Mouse (Mus musculus): Measurements from ENCODE around the gene Mctp1. TPM values are rescaled to one million over a fixed set of nuclear protein-coding genes. Genes with fewer than 3 reads are reported as not detected.

Mctp1 gene
- total RNA-seq, 2 experiments from 2014 or later, result 2.6 to 2.8 TPM

DNA sequence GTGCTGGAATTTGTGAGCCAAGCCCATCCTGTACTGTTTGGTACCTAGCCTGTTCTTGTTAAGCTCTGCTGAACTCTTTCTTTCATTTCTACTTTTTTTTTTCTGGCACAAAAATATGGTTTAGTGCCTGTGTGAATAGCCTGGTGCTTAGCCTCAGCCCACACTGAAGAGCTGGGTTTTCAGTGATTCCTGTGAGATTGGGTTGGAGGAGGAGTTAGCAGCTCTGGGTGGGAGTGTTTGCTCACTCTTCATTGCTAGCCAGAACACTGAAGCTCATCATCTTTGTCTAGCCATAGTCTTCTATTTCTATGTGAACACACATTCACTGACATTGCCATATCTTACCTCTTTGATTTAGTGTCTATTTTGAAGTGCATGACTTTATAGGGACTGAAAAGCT is 225.1 kb downstream of the Mctp1 start:
- DNase-seq (ENCODE audit: low spot score in 2 of 2), result no peak

DNA sequence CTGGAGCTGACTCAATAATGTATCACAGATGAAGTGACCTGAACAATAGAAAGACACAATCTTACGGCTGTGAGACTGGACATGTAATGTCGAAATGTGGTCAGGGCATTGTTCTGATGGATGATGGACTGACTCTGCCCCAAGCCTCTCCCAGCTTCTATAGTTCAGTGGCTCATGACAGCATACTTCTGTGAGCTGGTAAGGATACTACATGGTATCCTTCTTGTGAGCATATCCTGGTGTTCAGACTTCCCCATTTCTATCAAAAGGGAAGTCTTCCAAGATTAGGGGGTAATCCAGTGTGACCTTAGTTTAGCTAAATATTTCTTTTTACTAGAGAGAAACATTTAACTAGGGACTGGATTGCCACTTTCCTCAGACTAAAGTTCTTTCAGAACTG is 227.2 kb downstream of the Mctp1 start:
- no peak for DNase-seq (ENCODE audit: low spot score in 2 of 2)

DNA sequence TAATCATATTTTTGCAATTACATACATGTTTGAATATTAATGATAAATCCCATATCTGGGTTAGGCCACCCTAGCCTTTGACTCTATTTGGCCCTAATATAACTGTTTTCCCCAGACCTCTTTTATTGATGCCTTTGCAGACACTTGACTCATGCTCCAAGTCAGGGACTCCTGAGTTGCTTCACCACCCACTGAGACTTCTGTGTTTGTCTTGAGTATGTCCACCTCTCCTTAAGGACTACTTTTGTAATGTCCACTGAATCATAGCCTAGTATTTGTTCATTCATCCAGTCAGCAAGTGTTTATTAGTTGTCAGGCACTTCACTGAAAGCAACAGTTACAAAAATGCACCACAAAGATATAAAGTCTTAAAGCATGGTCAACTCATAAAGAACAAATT is 235.8 kb downstream of the Mctp1 start:
- DNase-seq (ENCODE audit: low spot score in 2 of 2), result no peak

DNA sequence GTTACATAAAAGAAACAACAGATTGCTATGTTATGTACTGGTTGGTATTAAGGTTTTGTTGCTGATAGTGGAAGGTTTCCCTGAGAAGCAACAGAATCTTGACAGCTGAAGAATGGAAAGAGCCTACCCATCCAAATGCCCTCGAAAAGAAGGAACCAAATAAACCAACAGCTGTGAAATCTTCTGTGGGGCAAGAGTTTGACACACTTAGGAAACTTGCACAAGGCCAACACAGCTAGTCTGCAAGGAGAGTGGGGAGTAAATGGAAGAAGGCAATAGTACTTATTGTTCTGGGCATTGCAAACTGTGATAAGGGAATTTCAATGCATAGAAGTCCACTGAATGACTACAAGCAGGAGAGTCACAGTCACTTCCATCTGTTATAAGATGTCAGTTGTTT is 236.2 kb downstream of the Mctp1 start:
- DNase-seq (ENCODE audit: low spot score in 2 of 2), result no peak

DNA sequence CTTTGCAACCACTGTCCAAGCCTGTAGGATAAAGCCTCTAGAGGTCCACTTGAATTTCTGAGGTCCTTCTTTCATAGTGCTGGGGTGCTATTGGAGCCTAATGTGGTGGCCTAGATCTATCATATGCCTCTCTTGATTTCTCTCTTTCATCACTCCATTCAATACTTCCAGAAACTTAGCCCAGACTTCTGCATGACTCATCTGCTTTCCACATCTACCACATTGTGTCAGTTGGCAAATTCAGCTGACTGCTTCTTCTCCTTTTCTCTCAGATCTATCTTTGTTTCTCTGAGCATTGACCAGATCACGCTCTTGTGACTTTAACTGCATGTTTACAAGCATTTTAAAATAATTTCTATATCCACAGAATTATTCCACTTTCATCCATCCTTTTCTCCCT is 249.4 kb downstream of the Mctp1 start:
- no peak for DNase-seq (ENCODE audit: low spot score in 2 of 2)

DNA sequence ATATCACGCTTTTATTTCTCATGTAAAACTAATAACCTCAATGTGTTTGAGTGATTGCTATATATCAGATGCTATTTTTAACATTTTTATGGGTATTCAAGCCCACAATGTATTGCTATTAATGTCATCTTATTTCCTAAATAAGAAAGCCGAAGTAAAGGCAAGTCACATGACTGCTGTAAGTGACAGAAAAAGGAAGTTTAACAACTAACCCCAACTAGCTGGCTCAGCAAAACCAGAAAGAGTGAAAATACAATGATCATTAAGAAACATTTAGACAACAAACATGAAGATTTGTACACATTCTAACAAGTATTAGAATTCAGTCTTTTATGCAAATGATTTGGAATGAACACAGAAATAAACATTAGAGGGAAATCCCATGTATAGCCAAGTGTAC is 253.9 kb downstream of the Mctp1 start:
- DNase-seq (ENCODE audit: low spot score in 2 of 2), result no peak

DNA sequence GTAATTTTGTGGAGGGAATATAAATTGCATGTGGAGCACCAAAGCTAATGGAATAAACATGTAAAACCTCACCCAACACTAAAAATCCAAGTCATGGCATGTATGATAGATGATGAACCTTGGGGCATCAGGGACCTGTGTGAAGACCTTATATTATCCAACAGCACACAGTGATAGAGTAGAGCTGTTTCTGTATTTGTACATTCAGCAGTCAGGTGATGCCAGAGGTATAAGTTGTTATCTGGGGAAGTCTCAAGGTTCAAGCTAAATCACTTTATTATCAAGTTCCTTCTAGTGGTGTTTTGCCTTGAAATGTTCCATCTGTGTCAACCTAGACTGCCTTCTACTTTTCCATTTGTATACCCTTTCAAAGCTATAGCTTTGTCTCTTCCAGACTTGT is 275.2 kb downstream of the Mctp1 start:
- no peak for DNase-seq (ENCODE audit: low spot score in 2 of 2)

DNA sequence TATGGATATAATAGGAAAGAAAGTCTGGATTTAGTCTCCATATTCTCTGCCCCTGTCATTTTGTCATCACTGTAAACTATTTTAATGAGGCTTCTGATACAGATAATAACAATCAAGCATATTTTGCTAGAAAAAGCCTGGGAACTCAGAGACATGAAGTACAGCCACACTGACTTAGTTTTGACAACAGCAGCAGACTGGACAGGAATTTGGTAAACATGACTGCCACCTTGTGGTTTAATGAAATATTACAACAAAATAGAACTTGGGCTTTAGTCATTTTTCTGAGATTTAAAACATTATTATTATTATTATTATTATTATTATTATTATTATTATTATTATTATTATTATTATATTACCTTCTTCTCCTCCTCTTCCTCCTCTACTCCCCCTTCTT is 297.0 kb downstream of the Mctp1 start:
- DNase-seq (ENCODE audit: low spot score in 2 of 2), result no peak

DNA sequence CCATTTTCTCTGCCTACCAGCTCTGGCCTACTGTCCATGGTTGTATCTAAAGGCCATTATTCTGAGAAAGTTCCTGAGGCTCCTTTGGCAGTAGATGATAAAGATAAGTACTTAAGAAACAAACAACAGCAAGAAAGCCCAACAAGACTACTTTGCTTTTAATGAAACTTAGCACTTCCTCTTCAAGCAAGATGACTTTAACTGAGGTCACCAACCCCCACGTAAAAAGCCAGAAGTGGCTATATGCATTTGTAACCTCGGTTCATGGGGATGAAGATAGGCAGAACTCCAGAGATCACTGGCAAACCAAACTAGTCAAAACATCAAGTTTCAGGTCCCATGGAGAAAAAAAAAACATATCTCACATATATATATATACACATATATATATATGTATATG is 305.0 kb downstream of the Mctp1 start:
- no peak for DNase-seq (ENCODE audit: low spot score in 2 of 2)

DNA sequence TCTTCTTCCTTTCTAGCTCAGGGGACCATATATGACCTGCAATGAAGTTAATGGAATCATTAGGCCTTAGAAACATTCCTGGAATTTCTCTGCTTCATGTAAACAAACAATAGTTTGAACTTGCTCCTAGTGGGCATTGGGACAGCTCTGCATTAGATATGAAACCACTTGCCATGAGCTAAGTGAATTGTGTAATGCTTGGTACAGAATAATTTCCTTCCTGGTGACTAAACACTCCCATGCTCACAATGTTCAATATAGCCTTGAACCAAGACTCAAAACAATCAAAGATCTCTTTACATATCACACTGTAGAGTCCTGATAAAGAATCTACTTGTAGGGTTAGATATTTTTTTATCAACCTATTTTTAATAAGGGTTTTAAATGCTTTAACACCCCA is 305.8 kb downstream of the Mctp1 start:
- DNase-seq (ENCODE audit: low spot score in 2 of 2), result no peak

DNA sequence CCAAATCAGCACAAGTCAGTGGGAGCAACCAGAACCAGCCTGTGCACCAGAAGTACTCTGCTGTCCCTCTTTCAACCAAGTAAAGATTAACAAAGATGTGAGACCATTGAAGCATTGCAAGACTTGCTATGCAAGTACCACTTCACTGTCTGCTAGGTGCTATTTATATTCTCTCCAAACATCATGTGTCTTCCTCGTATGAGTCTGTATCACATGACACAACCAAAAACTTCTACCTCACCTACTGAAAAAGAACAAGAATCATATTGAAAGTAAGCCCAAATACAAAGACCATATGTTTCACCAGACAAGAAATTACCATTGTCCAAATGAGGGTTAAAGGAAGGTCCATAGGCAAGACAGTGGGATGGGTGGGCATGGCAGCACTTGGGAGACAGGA is 306.4 kb downstream of the Mctp1 start:
- no peak for DNase-seq (ENCODE audit: low spot score in 2 of 2)

DNA sequence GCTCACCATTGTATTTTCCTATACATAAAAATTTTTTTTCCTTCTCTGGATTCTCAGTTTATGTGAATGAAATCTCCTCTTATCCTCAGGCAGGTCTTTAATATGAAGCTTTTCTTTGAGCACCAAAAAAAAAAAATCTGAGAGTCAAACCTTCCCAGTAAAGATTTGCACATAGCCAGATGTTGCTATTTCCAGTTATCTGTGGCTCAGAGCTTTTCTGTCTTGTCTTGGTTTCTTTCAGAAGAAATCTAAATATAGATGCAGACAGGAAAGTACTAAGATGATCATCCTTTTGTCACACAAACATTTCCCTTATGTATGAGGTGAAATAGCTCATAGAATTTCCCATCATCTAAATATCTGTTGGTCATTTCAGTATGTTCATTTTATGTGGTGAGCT is 349.7 kb downstream of the Mctp1 start:
- DNase-seq (ENCODE audit: low spot score in 2 of 2), result no peak

DNA sequence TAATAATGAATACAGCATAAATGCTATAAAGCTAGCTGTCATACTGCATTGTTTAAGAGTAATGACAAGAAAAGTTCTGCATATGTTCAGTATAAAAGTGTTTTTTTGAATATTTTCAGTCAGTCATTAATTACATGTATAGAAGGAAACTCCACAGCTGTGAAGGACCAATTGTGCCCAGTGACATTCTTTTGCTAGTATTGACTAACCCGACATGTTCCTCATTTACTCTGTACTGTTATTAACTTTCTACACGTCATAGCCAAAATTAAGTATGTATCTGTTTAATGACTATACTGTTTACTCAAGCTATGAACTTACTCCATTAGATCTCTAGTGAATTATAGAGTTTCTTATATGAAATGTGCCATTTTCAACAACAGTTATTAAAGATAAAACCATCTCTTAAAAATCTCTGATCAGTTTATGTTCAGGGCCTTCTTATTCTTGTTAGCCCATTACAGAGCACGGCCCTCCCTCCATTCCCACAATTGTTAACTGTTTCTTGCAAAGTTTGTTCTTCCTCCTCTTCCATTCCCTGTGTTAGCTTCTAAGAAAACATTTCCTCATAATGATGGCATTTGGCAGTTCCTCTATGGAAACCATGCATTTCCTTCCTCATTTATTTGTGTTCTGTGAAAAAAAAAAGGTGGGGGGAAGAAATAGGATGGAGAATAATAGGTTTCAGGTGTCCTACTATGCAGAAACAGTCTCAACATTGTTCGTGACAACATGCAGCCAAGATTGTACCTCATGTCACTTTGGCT is 366.5 kb downstream of the Mctp1 start:
- no peak for DNase-seq (ENCODE audit: low spot score in 2 of 2)

DNA sequence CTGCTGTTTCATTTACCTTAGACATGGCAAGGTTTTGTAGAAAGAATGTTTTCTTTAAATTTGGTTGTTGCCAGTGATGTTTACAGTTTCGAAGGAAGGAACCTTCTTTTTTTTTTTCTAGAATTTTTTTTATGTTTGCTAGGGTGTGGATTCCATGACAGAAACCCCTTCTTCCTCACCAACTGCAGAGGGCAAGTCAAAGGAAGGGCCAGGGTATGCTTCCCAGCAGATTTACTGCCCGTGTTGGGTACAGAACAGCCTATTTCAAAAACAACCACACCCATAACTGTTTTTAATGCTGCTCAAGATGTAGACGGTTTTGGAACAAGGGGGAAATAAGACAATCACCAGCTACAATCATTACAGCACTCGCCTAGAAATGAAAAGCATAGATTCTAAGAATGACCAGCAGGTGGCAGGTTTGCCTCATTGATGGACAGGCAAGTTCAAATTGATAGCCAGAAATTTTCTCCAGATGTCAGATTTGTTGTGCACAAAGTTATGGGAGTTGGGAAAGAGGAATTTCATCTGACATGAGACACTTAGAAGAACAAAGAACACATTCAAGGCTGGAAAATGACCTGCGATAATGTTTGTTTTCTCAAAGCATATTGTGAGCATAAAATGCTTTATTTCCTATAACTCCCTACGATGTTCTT is 375.6 kb downstream of the Mctp1 start:
- DNase-seq (ENCODE audit: low spot score in 2 of 2), result peak in 1 of 2 experiments; percentile 11

DNA sequence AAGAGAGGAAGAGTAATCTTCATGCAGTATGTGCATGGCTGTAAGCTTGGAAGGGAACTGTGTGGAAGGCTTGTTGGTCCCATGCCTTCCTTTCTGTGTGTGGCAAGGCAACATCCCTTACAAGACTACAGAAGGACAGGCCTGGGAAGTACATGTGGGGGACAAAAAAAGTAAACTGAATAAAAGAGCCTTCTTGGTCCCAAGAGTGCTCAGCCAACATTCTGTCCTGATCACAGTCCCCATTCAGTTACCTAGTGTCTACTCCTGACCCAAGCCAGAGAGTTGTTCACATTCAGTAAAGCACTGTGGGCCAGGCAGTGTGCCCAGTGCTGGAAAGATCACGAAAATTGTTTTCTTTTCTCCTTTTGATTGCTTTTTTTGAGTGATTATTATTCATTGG is 415.3 kb downstream of the Mctp1 start:
- no peak for DNase-seq (ENCODE audit: low spot score in 2 of 2)

DNA sequence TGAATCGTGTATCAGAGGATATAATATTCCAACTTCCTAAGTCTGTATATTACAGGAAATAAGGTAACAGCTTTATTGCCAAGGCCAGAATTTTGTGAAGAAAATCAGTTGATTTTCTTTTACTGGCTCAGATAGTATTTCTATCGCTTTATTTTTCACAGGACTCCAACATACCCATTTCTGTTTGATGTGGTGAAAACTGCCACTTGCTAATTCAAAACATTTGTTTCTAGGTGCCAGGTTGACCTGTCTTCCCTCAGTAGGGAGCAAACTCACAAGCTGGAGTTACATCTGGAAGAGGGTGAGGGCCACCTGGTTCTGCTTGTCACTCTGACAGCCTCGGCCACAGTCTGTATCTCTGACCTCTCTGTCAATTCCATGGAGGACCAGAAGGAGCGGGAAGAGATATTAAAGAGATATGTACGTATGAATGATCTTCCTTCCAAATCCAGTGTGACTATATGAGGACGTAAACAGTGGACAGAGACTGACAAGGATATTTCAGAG is 416.8 kb downstream of the Mctp1 start:
- DNase-seq (ENCODE audit: low spot score in 2 of 2), result no peak

DNA sequence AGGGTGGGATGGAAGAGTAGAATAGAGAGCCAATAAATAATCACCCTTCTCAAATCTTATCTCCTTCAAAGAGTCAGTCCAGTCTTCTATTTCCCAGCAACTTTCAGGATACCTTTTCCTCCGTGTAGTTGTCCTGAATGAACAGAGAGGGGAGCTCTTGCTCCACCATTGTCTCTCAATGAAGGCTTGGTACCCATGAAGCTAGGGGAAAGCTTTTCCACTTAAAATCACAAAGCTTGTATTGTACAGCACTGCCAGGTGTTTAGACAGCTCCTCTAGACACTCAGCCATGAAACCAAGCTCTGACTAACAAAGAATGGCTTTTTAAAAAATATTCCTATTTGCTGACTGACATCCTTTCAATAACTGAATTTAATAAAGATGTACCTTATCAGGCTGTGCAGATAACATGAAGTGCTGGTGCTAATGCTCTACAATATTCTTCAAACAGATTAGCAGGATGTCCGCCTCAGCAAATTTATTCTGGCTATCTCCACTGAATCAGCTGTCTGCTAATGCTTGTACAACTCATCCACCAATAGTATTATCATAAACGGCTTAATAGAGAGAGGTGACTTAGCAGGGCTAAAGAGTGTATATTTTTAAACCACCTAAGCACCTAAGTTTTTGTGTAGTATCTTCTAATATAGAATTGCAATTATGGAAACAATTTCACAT is 417.9 kb downstream of the Mctp1 start:
- no peak for DNase-seq (ENCODE audit: low spot score in 2 of 2)

DNA sequence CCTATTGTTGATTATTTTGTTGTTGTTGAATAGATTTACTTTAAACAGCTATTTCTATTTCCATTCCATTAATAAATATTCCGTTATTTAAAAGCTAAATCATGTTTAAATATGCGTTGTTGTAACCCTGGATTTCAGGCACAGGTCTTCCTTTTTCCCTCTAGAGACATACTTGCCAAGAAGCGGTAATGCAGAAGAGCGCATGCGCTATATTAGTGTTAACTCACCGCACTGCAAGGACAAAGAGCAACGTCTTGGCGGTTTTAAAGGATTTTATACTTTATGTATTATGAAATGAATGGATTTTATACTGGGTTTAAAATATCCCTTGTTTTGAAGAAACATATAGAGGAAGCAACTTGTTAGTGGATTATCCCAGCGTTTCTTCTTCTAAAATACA is 418.6 kb downstream of the Mctp1 start:
- DNase-seq (ENCODE audit: low spot score in 2 of 2), result no peak

DNA sequence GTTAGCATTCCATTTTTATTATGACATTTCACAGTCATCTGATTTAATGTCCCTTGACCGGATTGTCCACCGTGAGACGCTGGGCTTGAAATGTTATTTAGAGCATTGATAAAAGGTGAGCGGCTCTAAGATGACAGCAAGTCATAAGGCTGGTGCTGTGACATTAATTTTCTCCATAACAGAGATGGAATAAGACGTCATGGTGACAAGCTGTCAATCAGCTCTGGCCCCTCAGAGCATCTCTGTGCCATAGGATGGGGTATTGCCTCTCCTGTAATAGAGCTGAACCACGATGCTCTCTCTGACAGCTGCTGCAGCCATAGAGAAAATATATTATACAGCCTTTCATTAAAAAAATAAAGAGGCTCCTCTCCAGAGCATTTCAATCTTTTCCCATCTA is 419.5 kb downstream of the Mctp1 start:
- no peak for DNase-seq (ENCODE audit: low spot score in 2 of 2)

DNA sequence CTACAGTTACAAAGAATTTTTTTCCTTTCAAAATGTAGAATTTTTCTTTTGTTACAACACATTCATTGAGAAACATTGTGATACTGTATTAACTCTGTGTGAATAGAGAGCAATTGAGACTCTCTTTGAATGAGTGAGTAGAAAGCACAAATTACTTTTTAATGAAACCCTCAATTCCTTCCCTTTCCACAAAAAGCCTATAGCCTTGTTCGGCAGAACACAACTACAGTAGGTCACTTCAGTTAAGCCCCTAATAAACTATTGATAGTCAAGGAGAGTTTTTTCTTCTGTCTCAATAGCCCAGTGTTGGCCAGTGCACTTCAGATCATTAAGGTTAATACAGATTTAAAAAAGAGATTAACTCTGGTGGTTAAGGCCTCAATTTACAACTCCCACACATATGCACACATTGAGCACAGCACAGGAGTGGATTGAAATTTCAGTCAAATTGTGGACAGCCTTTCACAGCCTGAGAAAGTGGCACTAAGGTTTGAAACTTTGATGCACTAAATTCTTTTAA is 424.6 kb downstream of the Mctp1 start:
- no peak for DNase-seq (ENCODE audit: low spot score in 2 of 2)

DNA sequence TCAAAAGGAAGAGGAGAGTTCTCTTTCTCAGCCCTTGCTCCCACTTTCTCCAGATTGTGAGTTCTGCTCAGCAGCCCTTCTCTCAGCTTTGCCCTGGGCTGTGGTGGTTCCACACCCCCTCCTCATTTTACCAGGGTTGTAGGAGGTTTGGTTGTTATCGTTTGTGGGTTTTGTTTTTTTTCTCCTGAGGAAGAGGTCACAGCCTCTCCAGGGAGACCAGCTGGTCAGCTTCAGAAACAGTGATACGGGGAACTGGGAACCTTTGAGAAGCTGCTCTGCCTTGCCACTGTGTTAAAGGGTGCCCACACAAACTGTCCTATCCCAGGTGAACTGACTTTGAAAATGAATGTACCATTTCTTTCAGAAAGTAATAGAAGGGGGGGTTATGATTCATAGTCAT is 425.5 kb downstream of the Mctp1 start:
- no peak for DNase-seq (ENCODE audit: low spot score in 2 of 2)

DNA sequence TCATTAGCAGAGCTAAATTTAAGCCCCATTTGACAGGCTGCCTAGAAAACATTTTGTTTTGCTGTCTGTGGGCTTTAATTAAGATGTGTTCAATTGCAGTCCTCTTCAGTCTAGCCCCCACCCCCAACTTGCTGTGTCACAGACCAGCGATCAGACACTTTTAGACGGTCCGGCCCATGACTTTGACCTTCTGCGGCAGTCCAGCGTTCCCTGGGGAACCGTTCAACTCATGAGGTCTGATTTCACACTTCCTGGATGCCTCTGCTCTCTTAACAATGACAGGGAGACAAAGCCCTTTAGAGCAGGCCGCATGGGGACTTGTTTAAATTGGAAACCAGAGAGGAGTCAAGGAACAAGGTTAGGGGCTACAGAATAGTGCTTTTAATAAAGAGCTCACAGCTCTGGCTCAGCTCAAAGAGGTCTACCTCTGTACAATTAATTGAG is 426.2 kb downstream of the Mctp1 start:
- no peak for DNase-seq (ENCODE audit: low spot score in 2 of 2)
